Mouse (Mus musculus) ES-E14 (cell line): ENCODE measurements at regions not wholly inside any gene's neighbourhood (a gene's known extent, or its start where the extent isn't known, plus 50 kb on each side); places are given as distances from the start of the nearest gene placed in this dataset.

Experiments
- DNase-seq: peaks from one replicate; pipeline ENCODE4 v3.0.0-alpha.2; 2013; ENCODE audit warnings: low read depth, low spot score
- H3K27ac ChIP-seq: 2 replicates; pipeline ENCODE4 v1.5.1; 2012; ENCODE audit warnings: low read depth, mild to moderate bottlenecking, low read length, moderate library complexity, mixed read lengths; ENCODE audit not compliant: poor library complexity, insufficient read depth, severe bottlenecking
- H3K36me3 ChIP-seq: 2 replicates; pipeline ENCODE4 v1.6.1; 2012; ENCODE audit warnings: mild to moderate bottlenecking, low read length, moderate library complexity, mixed read lengths; ENCODE audit not compliant: control insufficient read depth, poor library complexity, insufficient read depth, severe bottlenecking
- H3K4me1 ChIP-seq, 2 experiments: fragments of 150-350 bp in 1 of 2; sonication (generic) in 1 of 2; 2 replicates each; pipeline ENCODE4 v1.6.1; 2012; ENCODE audit warnings: low read length in 2 of 2, mild to moderate bottlenecking in 1 of 2, mixed read lengths in 1 of 2; ENCODE audit not compliant: control insufficient read depth in 2 of 2, insufficient read depth in 2 of 2, poor library complexity in 1 of 2
- H3K4me3 ChIP-seq, 2 experiments: fragments of 150-350 bp in 1 of 2; sonication (generic) in 1 of 2; 2 replicates each; pipeline ENCODE4 v1.5.1; 2012; ENCODE audit warnings: low read length in 2 of 2, low read depth in 1 of 2, mild to moderate bottlenecking in 1 of 2, mixed read lengths in 1 of 2; ENCODE audit not compliant: insufficient read depth in 1 of 2, poor library complexity in 1 of 2, severe bottlenecking in 1 of 2
- H3K9ac ChIP-seq: 2 replicates; pipeline ENCODE4 v1.6.1; 2012; ENCODE audit warnings: low read depth, mild to moderate bottlenecking, low read length, mixed read lengths; ENCODE audit not compliant: poor library complexity, insufficient read depth, severe bottlenecking
- H3K9me3 ChIP-seq: fragments of 150-350 bp; sonication (generic); 2 replicates; pipeline ENCODE4 v1.6.1; 2012; ENCODE audit warnings: low read depth, mild to moderate bottlenecking, low read length; ENCODE audit not compliant: control insufficient read depth, insufficient read depth
- CHD2 ChIP-seq: IDR thresholded peaks from 2 replicates; pipeline ENCODE4 v1.6.1; 2014; ENCODE audit warnings: mild to moderate bottlenecking, low read depth, low read length, inconsistent platforms
- HCFC1 ChIP-seq: IDR thresholded peaks from 2 replicates; pipeline ENCODE4 v1.6.1; 2012; ENCODE audit warnings: low read length, inconsistent platforms, borderline replicate concordance; ENCODE audit not compliant: insufficient read depth
- MAFK ChIP-seq: IDR thresholded peaks from 2 replicates; pipeline ENCODE4 v1.6.1; 2014; ENCODE audit warnings: mild to moderate bottlenecking, low read depth, low read length, inconsistent platforms; ENCODE audit not compliant: insufficient read depth
- ZC3H11A ChIP-seq: IDR thresholded peaks from 2 replicates; pipeline ENCODE4 v1.6.1; 2012; ENCODE audit warnings: low read depth, mild to moderate bottlenecking, inconsistent platforms, low read length, borderline replicate concordance
- ZNF384 ChIP-seq: IDR thresholded peaks from 2 replicates; pipeline ENCODE4 v1.6.1; 2012; ENCODE audit warnings: low read depth, low read length, inconsistent platforms
- in situ Hi-C, 2 experiments: fragments of 600-800 bp; cut with MboI; formaldehyde crosslinking; loops; one replicate each; pipeline ENCODE4 v1.15.1; 2025; ENCODE audit warnings: low sequenced_read_pairs in 2 of 2, inconsistent platforms in 1 of 2; ENCODE audit not compliant: unreplicated experiment in 2 of 2

DNA sequence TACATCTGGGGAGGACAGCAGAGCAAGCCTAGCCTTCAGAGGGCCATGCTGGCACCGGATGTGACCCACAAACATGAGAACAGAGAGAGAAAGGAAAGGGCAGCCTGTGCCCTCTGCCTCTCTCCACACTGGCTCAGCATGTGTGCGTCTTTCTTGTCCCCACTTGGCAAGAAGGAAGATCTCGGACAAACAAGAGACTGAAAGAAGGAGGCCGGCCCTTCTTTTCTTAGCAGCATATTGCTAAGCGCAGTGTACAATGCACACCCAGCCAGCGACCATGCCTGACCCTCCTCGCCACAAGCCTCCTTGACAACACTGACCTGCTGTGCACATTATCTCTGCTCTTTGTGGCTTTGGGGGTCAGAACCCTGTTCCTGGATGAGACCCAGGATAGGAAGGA is 181.4 kb upstream of the Dapk1 start:
- no peaks in the 10 kb centered on the region for H3K9me3 ChIP-seq
- H3K27ac ChIP-seq = no peak overlapping the region
- H3K4me3 ChIP-seq = no peak overlapping the region
- H3K9ac ChIP-seq = no peak overlapping the region
- in situ Hi-C loops = no loop called here
- no peaks in the 10 kb centered on the region for H3K36me3 ChIP-seq
- H3K4me1 ChIP-seq = no peaks in the 10 kb centered on the region
- TF ChIP-seq MAFK = no peak
- no peak for TF ChIP-seq ZC3H11A
- no peak for TF ChIP-seq CHD2
- TF ChIP-seq ZNF384 = no peak
- TF ChIP-seq HCFC1 = no peak
- DNase-seq = no peak

DNA sequence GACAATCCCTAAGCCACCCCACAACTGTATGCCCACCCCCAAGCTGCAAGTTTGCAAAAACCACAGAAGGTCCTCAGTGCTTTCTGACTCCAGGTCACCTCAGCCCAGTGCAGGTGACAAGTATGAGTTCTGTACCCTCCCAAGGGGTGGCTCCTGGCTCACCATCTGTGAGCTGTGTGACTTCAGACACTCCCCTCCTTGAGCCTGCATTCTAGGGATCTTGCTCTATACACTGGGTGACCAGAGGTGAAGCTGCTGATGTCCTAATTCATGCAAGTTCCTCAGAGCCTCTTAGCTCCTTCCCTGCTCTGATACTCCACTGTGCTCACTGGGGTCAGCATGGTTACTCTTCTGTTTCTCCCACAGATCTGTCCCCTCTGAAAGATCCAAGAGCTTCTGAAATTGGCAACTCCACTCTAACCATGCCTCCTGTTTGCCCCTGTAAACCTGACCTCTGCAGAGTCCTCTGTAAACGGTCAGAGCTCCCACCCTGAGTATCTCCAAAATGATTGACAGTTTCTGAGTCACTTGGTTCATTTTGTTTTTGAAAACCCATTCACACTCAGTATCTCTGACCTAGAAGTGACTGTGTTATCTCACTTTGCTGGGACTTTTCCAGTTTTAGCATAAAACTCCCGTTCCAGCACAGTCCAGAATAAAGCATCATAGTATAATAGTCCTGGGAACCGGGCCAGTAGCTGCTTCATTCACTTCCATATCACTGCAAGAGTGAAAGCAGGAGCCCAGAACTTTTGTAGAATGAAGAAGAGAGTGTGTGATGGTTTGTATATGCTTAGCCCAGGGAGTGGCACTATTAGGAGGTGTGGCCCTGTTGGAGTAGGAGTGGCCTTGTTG is 180.7 kb upstream of the Dapk1 start:
- TF ChIP-seq ZC3H11A (no peak), ZNF384 (no peak), MAFK (no peak), CHD2 (no peak), HCFC1 (no peak)
- in situ Hi-C loops = no loop called here
- DNase-seq = no peak
- no peaks in the 10 kb centered on the region for H3K36me3 ChIP-seq
- H3K9ac ChIP-seq = no peak overlapping the region
- no peaks in the 10 kb centered on the region for H3K9me3 ChIP-seq
- H3K4me3 ChIP-seq = no peak overlapping the region
- H3K4me1 ChIP-seq = no peaks in the 10 kb centered on the region
- H3K27ac ChIP-seq = no peak overlapping the region

DNA sequence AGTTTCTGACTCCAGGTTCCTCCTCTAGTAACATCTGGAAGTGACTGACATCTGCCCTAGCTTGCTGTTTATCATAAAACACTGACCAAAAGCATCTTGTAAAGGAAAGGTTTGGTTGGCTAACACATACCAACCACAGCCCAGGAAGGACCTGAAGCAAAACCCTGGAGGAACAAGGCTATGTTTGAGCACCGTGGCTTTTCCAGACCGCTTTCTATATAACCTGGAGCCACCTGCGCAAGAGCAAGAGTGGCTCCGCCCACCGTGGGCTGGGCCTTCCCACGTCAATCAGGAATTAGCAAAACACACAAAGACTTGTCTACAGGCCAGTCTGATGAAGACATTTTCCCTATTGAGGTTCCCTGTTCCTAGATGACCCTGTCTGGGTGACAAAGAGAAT is 177.5 kb upstream of the Dapk1 start:
- Histone ChIP-seq H3K9me3 (no peaks in the 10 kb centered on the region), H3K27ac (no peak overlapping the region), H3K9ac (no peak overlapping the region), H3K36me3 (no peaks in the 10 kb centered on the region), H3K4me1 (no peaks in the 10 kb centered on the region), H3K4me3 (no peak overlapping the region)
- TF ChIP-seq ZNF384 (no peak), CHD2 (no peak)
- DNase-seq = no peak
- in situ Hi-C loops = no loop called here

DNA sequence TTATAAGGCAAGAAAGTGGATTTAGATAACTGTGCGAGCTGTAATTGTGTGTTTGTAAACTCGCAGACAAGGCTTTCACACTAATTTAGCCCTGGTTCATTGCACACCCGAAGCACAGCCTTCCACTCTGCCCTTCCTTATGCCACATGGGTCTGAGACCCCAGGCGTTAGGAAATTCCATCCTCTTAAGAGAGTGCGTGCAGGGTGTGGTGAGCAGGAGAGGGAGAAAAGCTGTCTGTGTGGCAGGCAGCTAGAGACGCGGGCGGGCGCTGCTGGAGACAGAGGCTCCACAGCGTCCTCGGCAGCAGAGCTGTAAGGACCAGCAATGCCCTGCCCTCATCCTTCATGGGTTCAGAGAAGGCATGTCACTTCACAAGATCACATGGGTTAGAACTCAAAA is 176.6 kb upstream of the Dapk1 start:
- H3K9me3 ChIP-seq = no peaks in the 10 kb centered on the region
- H3K4me3 ChIP-seq = no peak overlapping the region
- no peaks in the 10 kb centered on the region for H3K36me3 ChIP-seq
- no peak overlapping the region for H3K27ac ChIP-seq
- no peaks in the 10 kb centered on the region for H3K4me1 ChIP-seq
- in situ Hi-C loops = no loop called here
- H3K9ac ChIP-seq = no peak overlapping the region
- no peak for DNase-seq
- TF ChIP-seq ZNF384 (no peak), ZC3H11A (no peak), MAFK (no peak)

DNA sequence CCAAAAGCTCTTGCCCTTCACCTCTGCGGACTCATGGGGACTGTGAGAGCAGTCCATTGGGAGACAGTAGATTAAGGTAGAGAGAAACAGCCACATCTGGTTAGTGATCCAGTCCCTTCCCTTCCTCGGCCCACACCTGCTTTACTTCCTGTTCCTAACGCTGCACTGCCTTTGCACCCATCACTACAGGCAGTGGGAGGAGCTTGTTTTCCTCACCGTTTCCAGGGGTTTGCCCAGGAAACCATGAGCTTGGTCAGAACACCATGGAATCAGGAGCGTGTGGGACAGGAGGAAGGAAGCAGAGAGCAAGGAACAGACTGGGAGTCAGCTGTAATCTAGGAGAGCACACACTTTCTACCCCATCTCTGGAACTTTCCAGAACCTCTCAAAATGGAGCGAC is 176.2 kb upstream of the Dapk1 start:
- no peaks in the 10 kb centered on the region for H3K4me1 ChIP-seq
- no peak for TF ChIP-seq CHD2
- no peak for TF ChIP-seq MAFK
- no peak for TF ChIP-seq ZNF384
- no peak for TF ChIP-seq ZC3H11A
- no peak for TF ChIP-seq HCFC1
- no peak overlapping the region for H3K9ac ChIP-seq
- H3K9me3 ChIP-seq = no peaks in the 10 kb centered on the region
- in situ Hi-C loops = no loop called here
- H3K4me3 ChIP-seq = no peak overlapping the region
- H3K27ac ChIP-seq = no peak overlapping the region
- DNase-seq = no peak
- no peaks in the 10 kb centered on the region for H3K36me3 ChIP-seq
